8 mouse cellular contexts compared by ENCODE assay signal in the genomic region with DNA sequence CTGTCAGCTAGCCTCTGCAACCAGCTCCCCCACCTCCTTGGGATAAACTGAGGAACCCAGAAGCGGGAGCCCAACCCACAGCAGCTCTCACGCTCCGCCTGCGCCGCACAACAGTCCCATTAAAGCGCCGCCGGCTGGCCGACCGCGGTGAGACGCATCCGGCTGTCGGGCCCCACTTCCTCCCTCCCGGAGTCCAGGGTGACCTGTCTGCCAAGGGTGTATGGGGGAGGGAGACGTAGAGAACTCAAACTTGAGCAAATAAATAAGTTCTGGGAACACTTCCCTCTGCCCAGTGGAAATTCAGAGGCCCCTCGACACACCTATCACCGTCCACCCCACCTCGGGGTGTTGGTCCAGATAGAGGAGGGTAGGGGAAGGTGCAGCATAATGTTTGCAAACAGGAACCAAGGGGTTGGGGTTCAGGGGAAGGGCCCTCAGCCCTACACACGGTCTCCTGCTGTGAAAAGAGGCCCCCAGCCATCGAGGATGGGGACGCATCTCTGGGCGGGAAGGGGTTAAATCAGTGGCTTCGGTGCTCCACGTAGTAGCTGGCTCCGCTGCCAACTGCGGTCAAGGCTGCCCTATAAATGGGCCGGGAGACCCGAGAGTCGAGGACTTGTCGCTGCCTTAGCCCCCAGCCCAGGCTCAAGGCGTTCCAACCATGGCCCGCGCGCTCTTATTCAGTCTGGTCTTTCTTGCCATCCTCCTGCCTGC. TPM values are rescaled to one million over a fixed set of nuclear protein-coding genes. Genes with fewer than 3 reads are reported as not detected.
DNase-seq lines count a peak whose midpoint lies in the region; ATAC-seq and TF ChIP-seq lines count a peak whose summit lies in the region.

Gene Chad (plus strand): TSS at position 611 of the 714 bp plus-strand sequence.

- 3% methylated on average over 35 of the region's 35 CpGs for WGBS in embryonic facial prominence, embryonic 10.5 days
- WGBS in heart, embryonic 16.5 days, result 7% methylated on average over 35 of the region's 35 CpGs
- WGBS in kidney, postnatal 0 days, result 12% methylated on average over 35 of the region's 35 CpGs
- 12% methylated on average over 35 of the region's 35 CpGs for WGBS in small intestine, adult 2 months

- peaks cover 53% of the 10 kb centered on the region for H3K27me3 ChIP-seq in embryonic facial prominence, embryonic 10.5 days (replicated peaks; ENCODE audit: low read depth, poor library complexity, severe bottlenecking)
- H3K27me3 ChIP-seq in heart, embryonic 16.5 days (ENCODE audit: control insufficient read depth, insufficient read depth, low read length), result peaks cover 6% of the 10 kb centered on the region; the same call in 1 of the 2 replicates
- no peaks in the 10 kb centered on the region for H3K27me3 ChIP-seq in kidney, postnatal 0 days (ENCODE audit: insufficient read depth, low read length)
- H3K27me3 ChIP-seq in small intestine, adult 2 months (ENCODE audit: control insufficient read depth, insufficient read depth, low read length), result no peaks in the 10 kb centered on the region

- H3K9ac ChIP-seq in heart, embryonic 16.5 days (ENCODE audit: low read length), result peak within 1 kb of the TSS; percentile 66
- peak within 1 kb of the TSS; percentile 36; the same call in 1 of the 2 replicates for H3K9ac ChIP-seq in kidney, postnatal 0 days (ENCODE audit: low read depth, low read length)

- peak within 1 kb of the TSS; percentile 69 for H3K4me2 ChIP-seq in heart, embryonic 16.5 days (ENCODE audit: low read depth, low read length)
- H3K4me2 ChIP-seq in kidney, postnatal 0 days (ENCODE audit: low read length), result peak within 1 kb of the TSS; percentile 40

- peak; percentile 37 for DNase-seq in left cerebral cortex, postnatal 4 days
- no peak for DNase-seq in left cerebral cortex, adult 9 months (ENCODE audit: low spot score in 2 of 2)
- DNase-seq in embryonic facial prominence, embryonic 10.5 days (ENCODE audit: low spot score), result peak; percentile 71
- peak; percentile 73 for DNase-seq in kidney, postnatal 0 days (ENCODE audit: low spot score)
- peak; percentile 66 for DNase-seq in lung, postnatal 25 days (ENCODE audit: low spot score)

- ATAC-seq in heart, embryonic 16.5 days (replicated peaks; ENCODE audit: extremely low read depth, insufficient read depth, low FRiP score), result peak; percentile 64
- ATAC-seq in kidney, postnatal 0 days (replicated peaks; ENCODE audit: low FRiP score, low read depth), result peak; percentile 52; the same call in 1 of the 2 replicates
- no peak for ATAC-seq in frontal cortex, adult (ENCODE audit: low TSS enrichment)

- no peaks in the 10 kb centered on the region for H3K9me3 ChIP-seq in embryonic facial prominence, embryonic 10.5 days
- no peaks in the 10 kb centered on the region for H3K9me3 ChIP-seq in heart, embryonic 16.5 days (replicated peaks; ENCODE audit: control insufficient read depth, low read length)
- no peaks in the 10 kb centered on the region for H3K9me3 ChIP-seq in kidney, postnatal 0 days (replicated peaks; ENCODE audit: low read length)

- peak; percentile 44; the same call in 1 of the 2 replicates for TF ChIP-seq CTCF in kidney, postnatal 0 days (IDR thresholded peaks at IDR 0.05; ENCODE audit: low read depth)
- TF ChIP-seq CTCF in small intestine, adult 2 months (IDR thresholded peaks at IDR 0.05; ENCODE audit: extremely low read depth, insufficient read length, insufficient replicate concordance, low read depth, low read length), result no peak

- H3K27ac ChIP-seq in embryonic facial prominence, embryonic 10.5 days (replicated peaks), result peak within 1 kb of the TSS; percentile 70
- no peak within 1 kb of the TSS for H3K27ac ChIP-seq in heart, embryonic 16.5 days (ENCODE audit: low read length)
- H3K27ac ChIP-seq in kidney, postnatal 0 days, result no peak within 1 kb of the TSS
- no peak within 1 kb of the TSS for H3K27ac ChIP-seq in small intestine, adult 2 months (ENCODE audit: insufficient read depth, low read depth, low read length)

- H3K4me1 ChIP-seq in embryonic facial prominence, embryonic 10.5 days, result peaks cover 29% of the 10 kb centered on the region
- H3K4me1 ChIP-seq in heart, embryonic 16.5 days (ENCODE audit: control insufficient read depth, insufficient read depth, low read length), result peaks cover 15% of the 10 kb centered on the region
- H3K4me1 ChIP-seq in kidney, postnatal 0 days (replicated peaks; ENCODE audit: insufficient read depth, low read length), result peaks cover 13% of the 10 kb centered on the region; the same call in 1 of the 2 replicates
- peaks cover 12% of the 10 kb centered on the region for H3K4me1 ChIP-seq in small intestine, adult 2 months (ENCODE audit: control insufficient read depth, insufficient read depth, insufficient read length, low read length)

- H3K36me3 ChIP-seq in embryonic facial prominence, embryonic 10.5 days (replicated peaks), result peaks cover 25% of the 10 kb centered on the region
- H3K36me3 ChIP-seq in heart, embryonic 16.5 days (ENCODE audit: control insufficient read depth, insufficient read depth), result no peaks in the 10 kb centered on the region
- H3K36me3 ChIP-seq in kidney, postnatal 0 days (ENCODE audit: insufficient read depth, low read length), result no peaks in the 10 kb centered on the region
- H3K36me3 ChIP-seq in small intestine, adult 2 months (ENCODE audit: control insufficient read depth, insufficient read depth, low read length), result peaks cover 5% of the 10 kb centered on the region; the same call in 1 of the 2 replicates

- intact Hi-C loops in left cerebral cortex, postnatal 4 days (cut with DNase I), result no loop called here

- no peak; the same call in 1 of the 2 replicates for TF ChIP-seq POLR2A in small intestine, adult 2 months (IDR thresholded peaks at IDR 0.05; ENCODE audit: low read depth, low read length)

- peak within 1 kb of the TSS; percentile 50 for H3K4me3 ChIP-seq in embryonic facial prominence, embryonic 10.5 days
- H3K4me3 ChIP-seq in heart, embryonic 16.5 days (ENCODE audit: low read length), result peak within 1 kb of the TSS; percentile 32
- peak within 1 kb of the TSS; percentile 3 for H3K4me3 ChIP-seq in kidney, postnatal 0 days (replicated peaks; ENCODE audit: low read depth, low read length)
- H3K4me3 ChIP-seq in small intestine, adult 2 months (ENCODE audit: low read depth, low read length), result peak within 1 kb of the TSS; percentile 44

RNA-seq across cellular contexts. Expression of gene Chad, which starts in this region (rescaled TPM):
- total RNA-seq in left cerebral cortex, postnatal 4 days (2021), result under 1 TPM in 1 of 2 experiments, not detected in 1; 0.22 TPM
- 0.09 and 0.11 TPM in 2 replicates for polyA plus RNA-seq in embryonic facial prominence, embryonic 10.5 days (2016; fragmentation: Nextera tagmentation; extraction: Ambion mirVana)
- 2.0 and 2.1 TPM in 2 replicates for polyA plus RNA-seq in heart, embryonic 16.5 days (2015; fragmentation: Nextera tagmentation; extraction: Ambion mirVana)
- polyA plus RNA-seq in kidney, postnatal 0 days (2015; fragmentation: Nextera tagmentation; extraction: Ambion mirVana), result 0.41 and 0.50 TPM in 2 replicates
- 0.91 and 13.9 TPM in 2 replicates for polyA plus RNA-seq in small intestine, adult 2 months (2012; rRNA removed)

Comparison
In these comparisons a context has a peak if more than half of its experiments do, and no peak if none do; other contexts are left out.
1. Peak in DNase-seq in left cerebral cortex, postnatal 4 days; RNA of the gene not detected or under 1 TPM.
2. Peak in DNase-seq, H3K4me3 ChIP-seq and H3K27ac ChIP-seq in embryonic facial prominence, embryonic 10.5 days; RNA of the gene not detected or under 1 TPM.
3. Peak in DNase-seq, ATAC-seq, H3K4me3 ChIP-seq, H3K9ac ChIP-seq and H3K4me2 ChIP-seq in kidney, postnatal 0 days; RNA of the gene not detected or under 1 TPM.